Mouse (Mus musculus) C2C12 (cell line): ENCODE measurements at regions not wholly inside any gene's neighbourhood (a gene's known extent, or its start where the extent isn't known, plus 50 kb on each side); places are given as distances from the start of the nearest gene placed in this dataset.

Experiments
- CEBPB ChIP-seq: IDR thresholded peaks from one replicate; pipeline ENCODE4 v1.6.1; 2011; ENCODE audit warnings: low read depth, mild to moderate bottlenecking, control low read depth, moderate library complexity
- CTCF ChIP-seq: IDR thresholded peaks from one replicate; pipeline ENCODE4 v1.5.1; 2011; ENCODE audit not compliant: control insufficient read depth, insufficient read depth, insufficient read length
- MAX ChIP-seq: IDR thresholded peaks from one replicate; pipeline ENCODE4 v1.6.1; 2011; ENCODE audit warnings: mild to moderate bottlenecking, control low read depth
- MYOD1 ChIP-seq: IDR thresholded peaks from one replicate; pipeline ENCODE4 v1.6.1; 2011; ENCODE audit warnings: low read depth; ENCODE audit not compliant: control insufficient read depth, insufficient read length
- MYOG ChIP-seq: IDR thresholded peaks from one replicate; pipeline ENCODE4 v1.6.1; 2011; ENCODE audit not compliant: control insufficient read depth, insufficient read length; ENCODE audit errors: extremely low read depth
- USF1 ChIP-seq: IDR thresholded peaks from one replicate; pipeline ENCODE4 v1.6.1; 2011; ENCODE audit warnings: low read depth, mild to moderate bottlenecking, control low read depth, moderate library complexity

DNA sequence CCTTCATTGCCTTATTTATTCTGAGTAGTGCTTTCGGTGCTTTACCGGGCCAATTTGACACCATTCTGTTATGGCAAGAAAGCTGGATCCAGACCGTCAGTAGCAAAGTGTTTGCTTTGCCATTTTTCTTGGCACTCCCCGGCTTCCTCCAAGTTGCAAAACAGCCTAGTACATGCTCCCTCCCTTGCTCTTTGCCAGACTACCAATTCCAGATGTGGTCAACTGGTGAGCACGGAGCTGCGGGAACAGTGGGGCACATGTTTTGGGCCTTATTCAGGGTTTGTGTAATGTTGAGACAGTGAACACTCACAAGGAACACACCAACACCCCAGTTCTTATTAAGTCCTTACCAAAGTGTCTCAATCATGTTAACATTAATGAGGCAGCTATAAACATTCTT lies 348.4 kb upstream of the Adamts5 start:
- TF ChIP-seq USF1 (no peak), CTCF (no peak), MAX (no peak), MYOD1 (no peak), CEBPB (no peak), MYOG (no peak)
